Mouse (Mus musculus) liver, embryonic 14.5 days (tissue): Measurements from ENCODE around the gene Hibadh.

ENCODE experiments used
- CTCF ChIP-seq: IDR thresholded peaks from 2 replicates; pipeline ENCODE4 v1.5.1; 2016; ENCODE audit warnings: antibody characterized with exemption, low read depth, control low read depth
- EP300 ChIP-seq: IDR thresholded peaks from 2 replicates; pipeline ENCODE4 v1.6.1; 2016; ENCODE audit warnings: antibody characterized with exemption, low read depth

- no peak for TF ChIP-seq CTCF
- no peak for TF ChIP-seq EP300
These were observed 13.5 kb downstream of the Hibadh start for GRCm38 (mm10) chr6:52626735-52627134.
